Mouse (Mus musculus) testis, adult 2 months (tissue): ENCODE measurements around the gene Corin. TPM values are rescaled to one million over a fixed set of nuclear protein-coding genes. Genes with fewer than 3 reads are reported as not detected.

ENCODE experiments used
- H3K27ac ChIP-seq: fragments of 200-500 bp; 2 replicates; pipeline ENCODE4 v1.5.1; 2012; ENCODE audit warnings: low read depth, low read length; ENCODE audit not compliant: control insufficient read depth, insufficient read depth
- H3K27me3 ChIP-seq: fragments of 200-500 bp; 2 replicates; pipeline ENCODE4 v1.6.1; 2012; ENCODE audit warnings: mild to moderate bottlenecking, low read length, moderate library complexity; ENCODE audit not compliant: control insufficient read depth, insufficient read depth
- H3K36me3 ChIP-seq: fragments of 200-500 bp; 2 replicates; pipeline ENCODE4 v1.6.1; 2012; ENCODE audit warnings: mild to moderate bottlenecking, low read length; ENCODE audit not compliant: control insufficient read depth, insufficient read depth
- H3K4me1 ChIP-seq: fragments of 200-500 bp; 2 replicates; pipeline ENCODE4 v1.6.1; 2012; ENCODE audit warnings: low read length; ENCODE audit not compliant: control insufficient read depth, insufficient read depth
- H3K4me3 ChIP-seq: fragments of 200-500 bp; 2 replicates; pipeline ENCODE4 v1.5.1; 2012; ENCODE audit warnings: low read depth, mild to moderate bottlenecking, low read length, moderate library complexity, mixed read lengths; ENCODE audit not compliant: control insufficient read depth
- CTCF ChIP-seq: fragments of 200-500 bp; IDR thresholded peaks from 2 replicates; pipeline ENCODE4 v1.5.1; 2012; ENCODE audit warnings: low read depth, mild to moderate bottlenecking, inconsistent platforms, low read length, moderate library complexity; ENCODE audit not compliant: control insufficient read depth, insufficient read depth, insufficient replicate concordance
- POLR2A ChIP-seq: fragments of 200-500 bp; IDR thresholded peaks from 2 replicates; pipeline ENCODE4 v1.6.1; 2012; ENCODE audit warnings: low read depth, mild to moderate bottlenecking, inconsistent platforms, low read length, moderate library complexity; ENCODE audit not compliant: control insufficient read depth
- polyA plus RNA-seq: library from polyadenylated mRNA; depleted of rRNA; stranded (reverse); fragments of >200 nt; gene quantifications from 2 replicates; pipeline ENCODE4 v1.2.3, GENCODE M21; 2012

The Corin gene
- polyA plus RNA-seq, 1 experiment = 11.2 TPM

GRCm38 (mm10) chr5:72459374-72460112, 44.7 kb downstream of the Corin start:
- no peaks in the 10 kb centered on the region for H3K27me3 ChIP-seq
- H3K4me1 ChIP-seq = no peaks in the 10 kb centered on the region
- TF ChIP-seq CTCF = no peak
- no peak for TF ChIP-seq POLR2A
- H3K4me3 ChIP-seq = no peak overlapping the region
- no peak overlapping the region for H3K27ac ChIP-seq
- no peaks in the 10 kb centered on the region for H3K36me3 ChIP-seq

GRCm38 (mm10) chr5:72453690-72454089, 50.6 kb downstream of the Corin start:
- Histone ChIP-seq H3K27me3 (no peaks in the 10 kb centered on the region), H3K4me1 (no peaks in the 10 kb centered on the region), H3K27ac (no peak overlapping the region), H3K36me3 (no peaks in the 10 kb centered on the region), H3K4me3 (no peak overlapping the region)
- TF ChIP-seq POLR2A = no peak
- TF ChIP-seq CTCF = no peak

- no peak overlapping the region for H3K4me3 ChIP-seq
- no peaks in the 10 kb centered on the region for H3K36me3 ChIP-seq
- H3K27me3 ChIP-seq = no peaks in the 10 kb centered on the region
- TF ChIP-seq POLR2A (no peak), CTCF (no peak)
- H3K4me1 ChIP-seq = no peaks in the 10 kb centered on the region
- H3K27ac ChIP-seq = no peak overlapping the region
Observed at GRCm38 (mm10) chr5:72453176-72453575, 51.1 kb downstream of the Corin start.

GRCm38 (mm10) chr5:72452750-72453149, 51.5 kb downstream of the Corin start:
- Histone ChIP-seq H3K27me3 (no peaks in the 10 kb centered on the region), H3K36me3 (no peaks in the 10 kb centered on the region), H3K4me3 (no peak overlapping the region), H3K27ac (no peak overlapping the region), H3K4me1 (no peaks in the 10 kb centered on the region)
- TF ChIP-seq POLR2A (no peak), CTCF (no peak)

GRCm38 (mm10) chr5:72448846-72449245, 55.4 kb downstream of the Corin start:
- no peaks in the 10 kb centered on the region for H3K36me3 ChIP-seq
- H3K4me3 ChIP-seq = no peak overlapping the region
- H3K27ac ChIP-seq = no peak overlapping the region
- TF ChIP-seq POLR2A (no peak), CTCF (no peak)
- H3K27me3 ChIP-seq = no peaks in the 10 kb centered on the region
- H3K4me1 ChIP-seq = no peaks in the 10 kb centered on the region

GRCm38 (mm10) chr5:72446104-72446503, 58.2 kb downstream of the Corin start:
- Histone ChIP-seq H3K4me1 (no peaks in the 10 kb centered on the region), H3K27me3 (no peaks in the 10 kb centered on the region), H3K4me3 (no peak overlapping the region), H3K27ac (no peak overlapping the region), H3K36me3 (no peaks in the 10 kb centered on the region)
- TF ChIP-seq CTCF = no peak
- no peak for TF ChIP-seq POLR2A

- H3K27ac ChIP-seq = no peak overlapping the region
Observed at GRCm38 (mm10) chr5:72443946-72444345, 60.3 kb downstream of the Corin start.

GRCm38 (mm10) chr5:72443007-72443406, 61.3 kb downstream of the Corin start:
- TF ChIP-seq POLR2A = no peak
- no peak for TF ChIP-seq CTCF
- no peaks in the 10 kb centered on the region for H3K4me1 ChIP-seq
- no peak overlapping the region for H3K27ac ChIP-seq
- no peaks in the 10 kb centered on the region for H3K27me3 ChIP-seq
- no peak overlapping the region for H3K4me3 ChIP-seq
- no peaks in the 10 kb centered on the region for H3K36me3 ChIP-seq

More at GRCm38 (mm10) chr5:72443946-72444345, 60.3 kb downstream of the Corin start:
- no peak overlapping the region for H3K4me3 ChIP-seq
- H3K4me1 ChIP-seq = no peaks in the 10 kb centered on the region
- H3K36me3 ChIP-seq = no peaks in the 10 kb centered on the region
- TF ChIP-seq CTCF (no peak), POLR2A (no peak)
- H3K27me3 ChIP-seq = no peaks in the 10 kb centered on the region
